Mouse (Mus musculus): Measurements from ENCODE around the gene Gna15. TPM values are rescaled to one million over a fixed set of nuclear protein-coding genes. Genes with fewer than 3 reads are reported as not detected.

Gna15 gene
- total RNA-seq (2015), result 29.4 and 31.9 TPM in 2 replicates
- total RNA-seq (2017), result 28.7 and 28.9 TPM in 2 replicates

DNA sequence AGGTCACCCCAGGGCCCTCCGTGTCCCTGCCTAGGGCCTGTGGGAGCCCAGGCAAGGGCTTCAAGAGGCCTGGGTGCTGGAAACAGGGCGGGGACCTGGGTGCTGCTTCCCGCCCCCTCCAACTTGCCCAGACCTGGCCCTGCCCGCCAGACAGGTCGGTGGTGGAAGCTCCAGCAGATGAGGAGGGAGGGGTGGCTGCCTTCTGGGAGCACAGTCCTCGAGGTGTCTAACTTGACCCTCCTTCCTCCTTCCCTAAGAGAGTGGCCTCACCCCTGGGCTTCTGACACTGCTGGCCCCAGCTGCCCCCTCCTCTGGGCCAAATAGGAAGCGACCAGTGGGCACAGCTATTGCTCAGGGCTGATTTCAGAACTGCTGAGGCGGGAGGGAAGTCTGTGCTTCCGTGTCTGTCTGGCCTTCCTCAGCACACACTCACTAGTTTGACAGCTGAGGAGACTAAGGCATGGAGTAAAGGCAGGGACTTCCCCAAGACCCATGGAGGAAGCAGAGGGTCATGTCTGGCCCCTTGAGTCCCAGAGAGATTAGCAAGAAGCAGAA is at the start of gene Gna15:
Gene Gna15, minus strand, starts transcription at position 175 of the 555 bp plus-strand sequence.
- ATAC-seq (replicated peaks; ENCODE audit: poor library complexity), result peak; percentile 49

GRCm38 (mm10) chr10:81572975-81573374 is 49.0 kb upstream of the Gna15 start:
- no peak for ATAC-seq (replicated peaks; ENCODE audit: poor library complexity)

DNA sequence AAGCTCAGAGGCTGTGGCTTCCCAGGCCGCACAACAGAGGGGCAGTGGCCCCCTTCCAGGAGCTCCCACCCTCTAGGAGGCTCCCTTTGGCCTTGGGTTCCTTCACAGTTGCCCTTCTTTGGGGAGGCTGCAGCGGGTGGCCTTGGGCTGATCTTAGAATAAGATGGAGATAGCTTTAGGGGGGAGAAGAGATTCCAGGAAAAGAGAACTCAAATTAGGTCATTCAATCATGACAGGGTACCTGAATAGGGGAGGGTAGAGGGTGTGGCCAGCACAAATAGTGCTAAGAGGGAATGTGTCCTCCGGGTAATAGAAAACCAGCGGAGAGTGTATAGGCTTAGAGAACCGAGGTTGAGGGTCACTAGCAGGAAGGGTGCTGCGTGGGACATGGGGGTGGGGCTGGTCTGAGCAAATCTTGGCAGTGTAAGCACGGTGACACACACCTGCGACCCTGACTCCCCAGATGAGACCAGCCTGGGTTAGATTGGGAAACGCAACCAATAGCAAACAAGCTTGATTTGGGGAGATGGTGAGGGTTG is 48.2 kb upstream of the Gna15 start:
- ATAC-seq (replicated peaks; ENCODE audit: poor library complexity), result no peak

DNA sequence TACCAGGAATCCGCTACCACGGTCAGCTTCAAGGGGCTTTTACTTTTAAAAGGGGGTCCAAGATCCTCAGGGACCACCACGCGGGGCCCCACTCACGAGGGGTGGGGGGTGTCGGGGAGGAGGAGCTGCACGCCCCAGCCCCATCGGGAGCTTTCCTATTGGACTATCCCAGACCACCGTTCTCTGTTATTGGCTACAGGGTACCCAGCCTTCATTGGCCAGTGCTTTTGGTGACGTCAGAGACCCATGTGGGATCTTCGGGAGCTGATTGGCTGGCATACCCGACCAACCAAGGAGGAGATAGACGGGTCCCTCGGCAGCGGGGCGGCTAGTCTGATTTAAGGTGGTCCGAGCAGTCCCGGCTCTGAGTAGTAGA is 47.5 kb upstream of the Gna15 start:
- ATAC-seq (replicated peaks; ENCODE audit: poor library complexity), result peak; percentile 86

DNA sequence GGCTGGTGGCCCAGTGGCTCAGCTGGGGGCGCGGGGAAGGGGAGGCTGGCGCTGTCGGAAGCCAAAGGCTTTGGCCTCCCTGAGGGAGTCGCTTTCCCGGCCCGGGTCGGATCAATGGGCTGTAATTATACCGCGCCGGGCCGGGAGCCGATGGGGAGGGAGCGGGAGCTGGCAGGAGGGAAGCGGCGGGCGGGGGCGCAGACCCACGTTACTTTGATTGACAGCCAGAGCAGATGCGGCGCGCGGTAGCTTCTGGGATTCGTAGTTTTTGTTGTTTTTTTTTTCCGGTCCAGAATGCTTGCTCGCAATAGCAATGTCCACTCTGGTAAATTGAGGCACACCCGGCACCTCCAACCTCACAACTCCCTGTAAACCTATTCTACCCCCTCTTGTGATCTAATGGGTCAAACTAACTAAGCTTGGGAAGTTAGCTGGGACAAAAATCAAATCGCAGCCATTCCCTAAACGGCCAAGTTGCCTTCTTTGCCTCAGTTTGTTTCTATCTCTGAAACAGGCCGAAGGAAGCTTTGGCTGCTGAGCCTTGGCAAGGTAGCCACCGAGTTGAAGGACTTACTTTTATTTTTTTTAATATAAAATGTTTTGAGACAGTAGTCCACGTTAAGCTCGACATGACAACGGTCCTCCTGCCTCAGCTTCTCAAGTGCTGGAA is 46.9 kb upstream of the Gna15 start:
- ATAC-seq (replicated peaks; ENCODE audit: poor library complexity), result peak; percentile 63

- ATAC-seq (replicated peaks; ENCODE audit: poor library complexity), result no peak
Observed at GRCm38 (mm10) chr10:81570238-81570800, 46.3 kb upstream of the Gna15 start.

DNA sequence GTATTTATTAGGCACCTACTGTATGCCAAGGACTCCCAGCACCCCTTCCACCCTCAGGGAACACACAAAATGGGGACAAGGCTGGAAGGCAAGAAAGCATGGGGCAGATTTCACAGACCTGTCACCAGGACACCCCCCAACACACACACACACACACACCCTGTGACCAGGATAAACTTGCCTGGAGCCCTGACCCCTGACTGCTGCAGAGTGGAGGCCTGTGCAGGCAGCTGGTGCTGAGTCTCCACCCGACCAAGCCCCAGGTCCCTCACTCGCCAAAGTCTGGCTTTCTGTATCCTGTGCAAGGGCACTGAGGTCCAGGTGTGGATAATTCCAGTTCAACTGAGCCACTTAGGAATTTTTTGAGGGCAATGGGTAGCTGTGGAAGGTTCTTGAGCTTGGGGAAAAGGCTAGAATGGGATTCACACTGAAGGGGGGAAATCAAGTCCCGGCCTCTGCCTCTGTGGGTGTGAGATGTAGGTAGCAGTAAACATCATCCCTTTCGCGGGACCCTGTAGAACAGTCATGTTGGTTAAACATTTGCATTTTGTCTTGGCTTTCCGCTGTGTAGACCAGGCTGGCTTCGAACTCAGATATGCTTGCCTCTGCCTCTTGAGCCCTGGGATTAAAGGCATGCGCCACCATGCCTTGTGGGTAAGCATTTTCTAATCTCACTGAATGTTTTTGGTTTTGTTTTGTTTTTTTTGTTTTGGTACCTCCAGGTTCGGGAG is 45.6 kb upstream of the Gna15 start:
- ATAC-seq (replicated peaks; ENCODE audit: poor library complexity), result no peak

GRCm38 (mm10) chr10:81568381-81569191 is 44.6 kb upstream of the Gna15 start:
- ATAC-seq (replicated peaks; ENCODE audit: poor library complexity), result no peak

GRCm38 (mm10) chr10:81565257-81566228 is 41.5 kb upstream of the Gna15 start:
- ATAC-seq (replicated peaks; ENCODE audit: poor library complexity), result no peak

GRCm38 (mm10) chr10:81564734-81565133 is 40.7 kb upstream of the Gna15 start:
- no peak for ATAC-seq (replicated peaks; ENCODE audit: poor library complexity)

DNA sequence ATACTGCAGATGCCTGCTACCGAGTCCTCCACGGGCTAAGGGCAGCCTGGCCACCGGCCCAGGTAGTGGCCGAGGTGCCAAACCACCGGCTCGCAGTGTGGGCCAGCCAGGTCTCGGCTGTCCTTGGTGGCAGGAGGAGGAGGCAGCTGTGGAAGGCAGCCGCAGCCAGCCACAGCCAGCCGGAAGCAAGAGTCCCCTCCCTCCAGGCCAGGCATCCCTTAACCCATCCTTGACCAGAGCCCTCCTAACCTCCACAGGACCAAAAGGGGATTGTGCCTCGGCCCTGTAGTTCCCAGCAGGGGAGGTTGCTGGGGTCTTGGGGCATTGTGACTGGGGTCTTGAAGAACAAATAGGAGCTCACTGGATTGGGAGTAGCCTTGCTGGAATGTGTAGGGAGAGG is 40.2 kb upstream of the Gna15 start:
- no peak for ATAC-seq (replicated peaks; ENCODE audit: poor library complexity)

DNA sequence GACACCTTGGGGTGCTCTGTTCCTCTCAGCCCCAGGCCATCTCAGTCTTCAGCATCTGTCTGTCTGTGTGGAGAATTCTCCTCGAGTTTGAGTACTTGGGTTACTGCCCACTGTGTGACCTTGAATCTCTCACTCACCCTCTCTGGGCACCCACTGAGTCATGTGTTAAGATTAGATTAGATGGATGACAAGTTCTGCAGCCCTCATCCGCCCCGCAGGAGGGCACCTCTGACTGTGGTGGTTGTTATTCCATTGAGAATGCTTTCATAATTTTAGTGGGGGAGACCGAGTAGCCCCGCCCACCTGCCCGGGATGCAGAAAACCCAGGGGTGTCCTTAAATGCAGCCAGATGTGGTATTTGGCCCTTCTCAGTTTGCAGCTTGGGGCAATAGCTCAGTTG is 39.5 kb upstream of the Gna15 start:
- ATAC-seq (replicated peaks; ENCODE audit: poor library complexity), result no peak

GRCm38 (mm10) chr10:81562411-81562810 is 38.4 kb upstream of the Gna15 start:
- no peak for ATAC-seq (replicated peaks; ENCODE audit: poor library complexity)

- peak; percentile 58 for ATAC-seq (replicated peaks; ENCODE audit: poor library complexity)
Observed at GRCm38 (mm10) chr10:81560719-81561459, 36.9 kb upstream of the Gna15 start.

GRCm38 (mm10) chr10:81559627-81560539 is 35.9 kb upstream of the Gna15 start:
- peak; percentile 52 for ATAC-seq (replicated peaks; ENCODE audit: poor library complexity)

DNA sequence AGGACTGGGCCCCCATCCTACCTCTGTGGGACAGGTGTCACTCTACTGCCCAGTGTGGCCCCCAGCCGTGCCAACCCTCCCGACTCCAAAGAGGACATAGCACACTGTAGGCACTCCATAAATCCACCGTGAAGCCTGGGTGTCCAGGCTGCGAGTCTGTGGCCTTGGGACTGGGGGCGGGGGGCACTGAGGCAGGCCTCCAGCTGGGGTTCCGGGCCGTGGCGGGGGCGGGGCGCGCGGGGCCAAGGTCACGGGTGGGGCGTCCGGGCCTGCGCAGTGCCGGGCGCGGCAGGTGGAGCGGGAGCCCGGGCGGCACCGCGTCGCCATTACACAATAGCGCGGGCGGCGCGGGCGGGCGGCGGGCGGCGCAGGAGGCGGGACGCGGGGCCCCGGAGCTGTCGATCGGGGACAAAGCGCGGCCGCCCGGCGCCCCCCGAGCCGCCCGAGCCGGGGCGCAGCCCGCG is 35.2 kb upstream of the Gna15 start, which contains the start of gene Aes:
Gene Aes, plus strand, starts transcription at position 326 of the 464 bp plus-strand sequence.
- peak; percentile 47 for ATAC-seq (replicated peaks; ENCODE audit: poor library complexity)

GRCm38 (mm10) chr10:81557491-81557890 is 33.5 kb upstream of the Gna15 start:
- ATAC-seq (replicated peaks; ENCODE audit: poor library complexity), result no peak

DNA sequence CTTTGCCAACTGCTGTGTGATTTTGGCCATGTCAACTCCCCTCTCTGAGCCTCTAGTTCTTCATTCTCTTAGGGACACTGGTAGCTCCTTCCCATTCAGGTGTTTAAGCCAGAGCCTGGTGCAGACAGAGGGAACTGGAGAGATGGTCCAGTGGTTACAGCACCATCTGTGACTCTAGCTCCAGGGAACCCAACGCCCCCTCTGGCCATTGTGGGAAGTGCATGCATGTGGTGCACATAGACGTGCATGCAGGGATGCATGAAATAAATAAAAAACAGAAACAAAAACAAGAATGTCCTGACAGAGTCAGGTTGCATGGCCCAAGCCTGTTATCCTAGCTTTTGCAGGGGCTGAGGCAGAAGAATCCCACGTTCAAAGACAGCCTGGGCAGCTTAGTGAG is 32.3 kb upstream of the Gna15 start:
- no peak for ATAC-seq (replicated peaks; ENCODE audit: poor library complexity)
